Mouse (Mus musculus) layer of hippocampus, postnatal 10 days (tissue): ENCODE data around the gene Zfp768. TPM values are rescaled to one million over a fixed set of nuclear protein-coding genes. Genes with fewer than 3 reads are reported as not detected.

ENCODE experiments used
- DNase-seq, 2 experiments: peaks; one replicate each; pipeline ENCODE4 v3.0.0; 2021; ENCODE audit warnings: low spot score in 2 of 2
- total RNA-seq, 2 experiments: library from RNA; stranded (reverse); gene quantifications; 2 replicates each; pipeline ENCODE4 v1.2.3; 2021

Zfp768 gene
- total RNA-seq, 2 experiments from 2014 or later, result 11.9 to 13.5 TPM

GRCm38 (mm10) chr7:127308431-127308830 is 37.0 kb downstream of the Zfp768 start:
- DNase-seq, result no peak

- DNase-seq, result no peak
Observed at GRCm38 (mm10) chr7:127297586-127298193, 47.7 kb downstream of the Zfp768 start.

- DNase-seq, result no peak
Observed at GRCm38 (mm10) chr7:127296786-127297555, 48.4 kb downstream of the Zfp768 start.

- no peak for DNase-seq
Observed at GRCm38 (mm10) chr7:127296098-127296497, 49.3 kb downstream of the Zfp768 start, which contains the start of gene Itgal. Gene Itgal (plus strand): TSS chr7:127296260.

Other genes starting within 250 kb of the Zfp768 start
- gene Qprt, start 223.4 kb downstream of the Zfp768 start, total RNA-seq, result under 1 TPM; 0.20 to 0.57 TPM
- gene Spn, start 207.8 kb downstream of the Zfp768 start, total RNA-seq, result under 1 TPM; 0.33 to 0.55 TPM
- gene Cd2bp2, start 149.5 kb downstream of the Zfp768 start, total RNA-seq, result 10 to 100 TPM; 70.5 to 75.5 TPM
- 10 to 100 TPM; 84.6 to 95.4 TPM for gene Tbc1d10b, start 137.1 kb downstream of the Zfp768 start, total RNA-seq
- gene Mylpf, start 136.7 kb downstream of the Zfp768 start, total RNA-seq, result 1 to 10 TPM; 1.3 to 3.3 TPM
- gene Zfp553, start 112.5 kb downstream of the Zfp768 start, total RNA-seq, result 10 to 100 TPM; 19.3 to 19.6 TPM
- 1 to 10 TPM; 5.5 to 5.9 TPM for gene Sept1, start 112.5 kb downstream of the Zfp768 start, total RNA-seq
- gene Zfp771, start 101.3 kb downstream of the Zfp768 start, total RNA-seq, result 10 to 100 TPM; 56.7 to 67.0 TPM
- 10 to 100 TPM; 36.0 to 37.1 TPM for gene Dctpp1, start 84.9 kb downstream of the Zfp768 start, total RNA-seq
- gene Sephs2, start 71.5 kb downstream of the Zfp768 start, total RNA-seq, result 10 to 100 TPM; 45.7 to 49.4 TPM
- under 1 TPM; 0.51 to 0.89 TPM for gene Itgal, start 49.3 kb downstream of the Zfp768 start, total RNA-seq
- gene Zfp747, start 30.5 kb upstream of the Zfp768 start, total RNA-seq, result 1 to 10 TPM; 7.3 to 7.5 TPM
- 1 to 10 TPM; 3.3 TPM for gene 9130019O22Rik, start 41.6 kb upstream of the Zfp768 start, total RNA-seq
- gene E430018J23Rik, start 48.0 kb upstream of the Zfp768 start, total RNA-seq, result 1 to 10 TPM; 5.4 to 6.4 TPM
- 1 to 10 TPM; 4.1 to 4.4 TPM for gene Zfp764, start 61.2 kb upstream of the Zfp768 start, total RNA-seq
- gene Zfp688, start 76.5 kb upstream of the Zfp768 start, total RNA-seq, result 10 to 100 TPM; 10.0 to 11.7 TPM
- 1 to 10 TPM; 7.5 to 7.7 TPM for gene Zfp689, start 103.6 kb upstream of the Zfp768 start, total RNA-seq
- gene Prr14, start 114.0 kb upstream of the Zfp768 start, total RNA-seq, result 10 to 100 TPM; 31.6 to 34.8 TPM
- 10 to 100 TPM; 60.0 to 63.1 TPM for gene Fbrs, start 133.6 kb upstream of the Zfp768 start, total RNA-seq
- gene Srcap, start 166.4 kb upstream of the Zfp768 start, total RNA-seq, result 100 to 1,000 TPM; 109 to 111 TPM
- gene Gm42715, start 174.0 kb upstream of the Zfp768 start, total RNA-seq, result 10 to 100 TPM; 11.2 to 19.2 TPM
- gene Tmem265, start 215.8 kb upstream of the Zfp768 start, total RNA-seq, result 1 to 10 TPM in 1 of 2 experiments, under 1 TPM in 1; 0.80 to 2.4 TPM
- 10 to 100 TPM; 69.4 to 76.3 TPM for gene Phkg2, start 227.8 kb upstream of the Zfp768 start, total RNA-seq
- gene Ccdc189, start 243.0 kb upstream of the Zfp768 start, total RNA-seq, result 10 to 100 TPM; 10.5 to 11.2 TPM
- gene Rnf40, start 243.2 kb upstream of the Zfp768 start, total RNA-seq, result 10 to 100 TPM; 70.6 to 71.3 TPM